Mouse (Mus musculus) heart, adult 18-20 months (tissue): ENCODE results near the gene Ttll7. TPM values are rescaled to one million over a fixed set of nuclear protein-coding genes. Genes with fewer than 3 reads are reported as not detected.

Source experiments
- DNase-seq, 2 experiments: peaks; one replicate each; pipeline ENCODE4 v3.0.0; 2021 to 2022; ENCODE audit warnings: mixed read lengths in 1 of 2
- total RNA-seq, 2 experiments: library from RNA; stranded (reverse); gene quantifications; 2 replicates each; pipeline ENCODE4 v1.2.3; 2021

The Ttll7 gene
- total RNA-seq, 2 experiments from 2014 or later: 7.2 to 8.3 TPM

- no peak for DNase-seq
Observed at GRCm38 (mm10) chr3:146913107-146913506, 60.9 kb downstream of the Ttll7 start.

DNA sequence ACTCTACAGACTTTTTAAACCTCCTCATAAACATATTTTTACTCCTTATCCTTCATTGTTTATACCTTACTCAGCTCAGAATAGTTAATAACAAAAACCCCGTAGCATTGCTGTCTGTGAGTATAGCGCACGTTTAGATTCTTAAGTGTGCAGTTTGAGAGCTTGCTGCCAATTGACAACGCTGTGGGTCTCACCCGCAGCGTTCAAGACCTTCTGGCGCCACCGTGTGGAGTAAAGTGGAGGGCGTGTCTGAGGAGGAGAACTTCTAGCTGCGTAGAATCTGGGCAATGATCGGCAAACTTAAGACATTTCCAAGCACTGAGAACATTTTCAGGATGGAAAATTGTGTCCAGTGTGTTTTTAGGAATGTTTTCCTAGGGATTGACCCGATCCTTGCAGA is 62.6 kb downstream of the Ttll7 start:
- peak; percentile 75 to 94 for DNase-seq

- DNase-seq: no peak
Observed at GRCm38 (mm10) chr3:146917891-146918290, 65.7 kb downstream of the Ttll7 start.

GRCm38 (mm10) chr3:146918323-146918722 is 66.2 kb downstream of the Ttll7 start:
- no peak for DNase-seq

DNA sequence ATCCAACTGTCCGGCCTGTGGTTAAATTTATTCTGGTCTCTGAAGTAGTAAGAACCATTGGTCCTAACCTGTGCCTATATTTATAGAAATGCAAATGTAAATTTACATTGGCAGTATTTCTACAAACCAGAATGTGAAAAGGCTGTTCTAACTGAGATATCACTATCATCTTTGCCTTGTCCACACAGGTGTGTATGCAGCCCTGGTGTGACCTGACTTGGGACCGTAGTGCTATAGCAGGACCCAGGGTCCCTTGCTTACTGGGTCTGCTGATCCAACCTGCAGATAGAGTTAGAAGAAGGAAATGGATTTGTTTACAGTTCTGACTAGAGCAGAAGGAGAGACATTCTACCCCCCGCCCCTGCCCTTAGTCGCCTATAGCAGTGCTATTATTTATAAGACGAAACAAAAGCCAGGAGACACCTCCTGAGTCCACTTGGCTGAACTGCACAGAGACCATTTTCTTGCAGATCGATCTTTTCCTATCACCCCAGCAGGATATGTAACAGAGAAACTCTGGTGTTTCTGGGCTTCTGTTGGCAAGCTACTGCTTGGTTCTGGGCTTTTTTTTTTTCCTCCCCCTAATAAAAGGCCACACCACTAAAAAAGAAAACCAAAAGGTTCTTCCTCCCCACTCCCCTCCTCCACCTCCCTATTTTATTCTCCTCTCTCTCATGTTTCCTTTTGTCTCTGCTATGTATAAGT is 75.3 kb downstream of the Ttll7 start:
- DNase-seq: no peak

GRCm38 (mm10) chr3:146928141-146928540 is 76.0 kb downstream of the Ttll7 start:
- DNase-seq: no peak

- DNase-seq: no peak
Observed at GRCm38 (mm10) chr3:146929011-146929410, 76.8 kb downstream of the Ttll7 start.

- no peak for DNase-seq
Observed at GRCm38 (mm10) chr3:146931190-146931589, 79.0 kb downstream of the Ttll7 start.

GRCm38 (mm10) chr3:146932506-146932905 is 80.3 kb downstream of the Ttll7 start:
- DNase-seq: no peak

DNA sequence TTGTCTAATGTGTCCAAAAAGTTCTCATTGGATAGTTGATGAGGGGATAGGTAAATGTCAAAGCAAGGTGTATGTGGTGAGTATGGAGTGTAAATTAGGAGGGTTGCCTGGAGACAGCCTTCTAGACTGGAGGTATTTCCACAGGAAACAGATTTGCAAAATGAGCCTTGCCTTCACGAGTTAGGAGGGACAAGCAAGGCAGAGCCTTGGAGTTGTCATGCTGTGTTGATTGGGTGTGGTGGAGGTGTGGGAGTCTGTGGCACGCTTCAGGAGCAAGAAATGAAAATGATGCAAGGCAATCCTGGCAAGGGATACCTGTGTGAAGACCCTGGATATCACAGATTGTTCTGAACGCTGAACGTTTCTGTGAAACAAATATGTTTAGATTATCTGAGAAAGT is 84.7 kb downstream of the Ttll7 start:
- no peak for DNase-seq

DNA sequence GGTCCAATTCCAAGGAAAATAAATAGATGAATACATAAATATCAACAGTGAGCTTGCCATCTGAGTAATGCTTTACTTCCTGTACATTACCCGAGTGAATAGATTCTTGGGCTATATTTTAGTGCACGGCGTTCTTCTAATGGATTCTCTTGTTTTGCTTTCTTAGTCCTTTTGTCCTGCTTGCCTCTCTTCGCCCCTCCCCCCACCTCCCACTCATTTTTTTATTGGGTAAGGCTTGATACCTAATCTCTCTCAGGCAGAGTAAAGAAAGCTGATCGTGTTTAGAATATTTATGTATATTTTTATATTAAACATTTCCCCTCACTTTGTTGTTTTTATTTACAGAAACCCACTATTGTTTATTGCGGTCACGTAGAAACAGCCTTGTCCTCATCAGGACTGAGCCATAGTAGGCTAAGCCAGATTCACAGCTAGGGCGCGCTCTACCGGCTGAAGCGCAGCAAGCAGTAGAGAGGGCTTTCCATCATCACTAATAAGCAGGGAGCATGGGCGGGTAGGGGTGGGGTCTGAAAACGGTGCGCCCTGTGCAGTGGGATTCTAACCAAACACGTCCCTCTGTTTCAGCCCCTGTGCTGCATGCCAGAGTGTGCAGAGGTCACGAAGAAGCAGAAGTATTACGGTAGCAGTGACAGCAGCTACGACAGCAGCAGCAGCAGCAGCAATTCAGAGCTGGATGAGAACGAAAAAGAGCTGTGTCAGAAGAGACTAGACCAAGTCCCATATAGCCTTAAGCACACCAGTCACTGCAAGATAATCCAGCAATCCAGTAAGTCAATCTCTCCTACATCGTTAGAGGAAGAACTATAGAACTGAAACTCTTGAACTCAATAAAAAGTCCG is 87.5 kb downstream of the Ttll7 start:
- DNase-seq: peak in 1 of 2 experiments; percentile 7

DNA sequence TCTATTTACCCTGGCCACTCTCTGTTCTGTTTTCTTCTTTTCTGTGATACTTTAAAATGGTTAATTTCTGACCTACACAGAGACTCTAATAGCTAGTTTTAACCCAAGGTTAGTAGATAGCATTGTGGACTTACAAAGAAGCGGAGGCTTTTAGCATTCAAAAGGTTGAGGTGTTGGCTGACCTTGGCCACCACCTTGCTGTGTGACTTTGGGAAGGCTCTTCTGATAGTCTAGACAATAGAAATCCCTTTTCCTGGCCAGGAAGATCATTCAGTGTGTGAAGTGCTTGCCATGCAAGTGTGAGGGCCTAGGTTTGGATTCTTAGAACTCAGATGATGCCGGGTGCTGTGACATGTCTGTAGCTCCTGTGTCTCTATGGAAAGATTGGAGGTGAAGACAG is 90.9 kb downstream of the Ttll7 start:
- DNase-seq: no peak

DNA sequence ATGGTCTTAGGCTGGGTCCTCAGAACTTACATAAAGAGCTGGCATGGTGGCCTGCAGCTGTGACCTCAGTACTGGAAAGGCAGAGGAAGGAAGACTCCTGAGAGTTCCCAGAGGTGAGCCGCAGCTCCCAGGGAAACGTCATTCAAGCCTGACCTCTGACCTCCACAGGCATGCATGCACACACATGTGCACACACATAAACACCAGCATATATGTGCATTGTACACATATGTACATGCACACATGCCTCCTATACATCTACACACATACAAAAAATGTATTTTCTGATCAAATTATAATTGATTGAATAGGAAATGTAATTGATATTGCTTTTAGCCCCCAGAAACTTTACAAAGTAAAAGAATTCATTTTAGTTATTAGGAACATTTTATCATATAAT is 93.2 kb downstream of the Ttll7 start:
- no peak for DNase-seq

DNA sequence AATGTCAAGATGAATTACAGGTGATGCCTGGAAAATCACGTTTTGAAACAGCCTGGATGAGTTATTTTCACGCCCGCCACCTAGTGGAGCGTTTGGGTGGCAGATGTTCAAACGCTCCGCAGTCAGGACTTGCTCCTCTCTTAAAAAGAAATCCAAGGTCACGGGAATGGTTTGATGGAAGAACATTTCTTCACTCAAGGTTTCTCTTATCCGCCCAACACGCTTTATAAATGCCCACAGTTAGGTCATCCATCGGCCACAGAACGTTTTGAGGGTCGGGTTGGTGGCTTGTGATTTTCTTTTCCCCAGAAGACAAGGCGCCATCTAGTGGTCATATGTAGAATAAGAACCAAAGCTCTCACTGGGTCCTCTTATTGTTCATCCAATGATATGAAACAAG is 93.7 kb downstream of the Ttll7 start:
- DNase-seq: peak; percentile 58 to 80

DNA sequence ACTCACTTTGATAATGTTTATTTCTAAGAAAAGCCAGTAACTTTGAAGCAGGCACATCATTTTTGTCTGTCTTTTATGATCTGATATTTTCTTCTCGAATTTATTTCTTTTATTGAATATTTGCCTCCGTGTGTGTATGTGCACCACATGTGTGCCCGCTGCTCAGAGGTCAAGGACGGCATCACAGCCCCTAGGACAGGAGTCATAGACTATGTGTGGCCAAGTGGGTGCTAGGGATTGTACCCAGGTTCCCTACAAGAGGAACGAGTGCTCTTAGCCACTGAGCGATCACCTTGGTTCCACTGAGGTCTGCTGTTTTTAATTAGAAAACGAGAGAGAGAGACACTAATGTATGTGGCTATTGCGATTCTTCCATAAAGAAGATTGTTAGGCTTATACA is 94.5 kb downstream of the Ttll7 start:
- DNase-seq: no peak

GRCm38 (mm10) chr3:146956792-146957191 is 104.6 kb downstream of the Ttll7 start:
- no peak for DNase-seq

- no peak for DNase-seq
Observed at GRCm38 (mm10) chr3:146962838-146963237, 110.7 kb downstream of the Ttll7 start.

GRCm38 (mm10) chr3:146964384-146964783 is 112.2 kb downstream of the Ttll7 start:
- DNase-seq: no peak

- no peak for DNase-seq
Observed at GRCm38 (mm10) chr3:146967242-146967641, 115.1 kb downstream of the Ttll7 start.

DNA sequence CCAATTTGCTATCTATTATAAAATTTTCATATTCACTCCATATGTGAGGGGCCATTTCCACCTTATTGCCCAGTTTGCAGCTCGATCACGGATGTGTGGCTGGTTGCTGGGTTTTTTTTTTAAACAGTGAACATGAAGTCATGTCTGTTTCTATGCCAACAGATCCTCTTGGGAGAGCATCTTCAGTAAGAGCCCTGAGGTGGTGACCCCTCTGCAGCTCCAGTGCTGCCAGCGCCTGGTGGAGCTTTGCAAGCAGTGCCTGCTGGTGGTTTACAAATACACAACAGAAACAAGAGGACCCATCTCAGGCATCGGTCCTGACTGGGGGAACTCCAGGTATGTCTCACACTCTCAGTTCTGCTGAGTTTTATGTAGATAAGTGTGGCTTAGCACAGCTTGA is 115.7 kb downstream of the Ttll7 start:
- no peak for DNase-seq

DNA sequence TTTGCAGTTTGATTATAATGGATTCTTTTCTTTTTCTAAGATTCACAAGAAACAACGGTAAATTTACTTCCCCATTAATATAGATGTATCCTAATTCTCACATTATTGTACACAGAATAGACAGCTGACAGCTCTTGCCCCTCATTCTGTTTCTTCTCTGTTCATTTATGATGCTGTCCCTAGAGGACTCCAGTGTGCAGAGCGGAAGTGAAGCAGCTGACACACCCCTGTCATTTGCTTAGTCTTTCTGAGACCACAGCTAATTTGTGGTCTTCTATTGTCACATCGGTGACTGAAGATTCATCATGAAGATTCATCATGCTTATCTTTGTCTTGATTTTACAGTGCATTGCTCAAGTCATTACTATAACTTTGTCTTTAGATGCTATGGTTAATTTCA is 126.1 kb downstream of the Ttll7 start:
- DNase-seq: no peak

- peak; percentile 11 to 47 for DNase-seq
Observed at GRCm38 (mm10) chr3:146993834-146994669, 141.9 kb downstream of the Ttll7 start.
